Mouse (Mus musculus): ENCODE data around the gene A330070K13Rik. TPM values are rescaled to one million over a fixed set of nuclear protein-coding genes. Genes with fewer than 3 reads are reported as not detected.

The A330070K13Rik gene
- total RNA-seq, 2 experiments from 2014 or later, result not detected

DNA sequence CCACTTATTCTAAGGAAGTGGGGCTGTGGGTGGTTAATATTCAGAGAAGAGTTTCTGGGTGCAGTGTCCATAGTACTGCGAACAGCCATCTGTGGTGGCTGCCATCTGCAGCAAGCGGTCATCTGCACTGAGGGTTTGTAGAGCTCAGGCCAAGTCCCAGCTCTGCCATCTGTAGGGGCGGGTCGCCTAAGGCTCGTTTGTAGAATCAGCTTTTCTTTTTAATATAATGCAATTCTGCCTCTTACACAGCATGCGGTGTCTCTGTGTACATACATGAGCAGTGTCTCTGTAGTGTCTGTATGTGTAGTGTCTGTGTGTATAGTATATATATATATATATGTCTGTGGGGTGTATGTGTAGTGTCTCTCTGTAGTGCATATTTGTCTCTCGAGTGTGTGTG lies 50.9 kb downstream of the A330070K13Rik start:
- DNase-seq (ENCODE audit: low spot score), result no peak
- intact Hi-C loops (cut with DNase I), result no loop called here

- DNase-seq (ENCODE audit: low spot score), result no peak
- intact Hi-C loops (cut with DNase I), result no loop called here
Observed at GRCm38 (mm10) chr5:130331206-130331605, 53.2 kb downstream of the A330070K13Rik start.

- intact Hi-C loops (cut with DNase I), result no loop called here
- DNase-seq (ENCODE audit: low spot score), result no peak
Observed at GRCm38 (mm10) chr5:130330801-130331200, 53.6 kb downstream of the A330070K13Rik start.

- intact Hi-C loops (cut with DNase I), result no loop called here
Observed at GRCm38 (mm10) chr5:130329889-130330288, 54.5 kb downstream of the A330070K13Rik start.

More at GRCm38 (mm10) chr5:130329889-130330288, 54.5 kb downstream of the A330070K13Rik start:
- DNase-seq (ENCODE audit: low spot score), result no peak

Other genes with a start within 250 kb of the A330070K13Rik start
- gene Kctd7, start 239.8 kb downstream of the A330070K13Rik start, total RNA-seq (2021), result 1 to 10 TPM; 2.0 to 2.6 TPM
- gene Rabgef1, start 212.8 kb downstream of the A330070K13Rik start, total RNA-seq (2021), result 10 to 100 TPM; 18.5 to 20.2 TPM
- gene Tmem248, start 167.6 kb downstream of the A330070K13Rik start, total RNA-seq (2021), result 10 to 100 TPM; 32.8 to 33.6 TPM
- 10 to 100 TPM; 39.2 to 43.9 TPM for gene Sbds, start 129.1 kb downstream of the A330070K13Rik start, total RNA-seq (2021)
- 1 to 10 TPM; 7.7 to 7.9 TPM for gene Tyw1, start 129.0 kb downstream of the A330070K13Rik start, total RNA-seq (2021)
- under 1 TPM in 1 of 2 experiments, not detected in 1; 0.06 TPM for gene Caln1, start 15.2 kb downstream of the A330070K13Rik start, total RNA-seq (2021)

Data from heart, postnatal 25 days (tissue).